Mouse (Mus musculus) neural tube, embryonic 14.5 days (tissue): ENCODE data around the gene Igsf3. TPM values are rescaled to one million over a fixed set of nuclear protein-coding genes. Genes with fewer than 3 reads are reported as not detected.
"Not testable (repeated sequence)": the region's sequence is repeated elsewhere in the genome, so short reads cannot be mapped to it uniquely, and the experiment has no call there.

ENCODE experiments used
- ATAC-seq: fragments of 200-750 bp; cut with Nextera tagmentation; 2 replicates; pipeline ENCODE4 v1.8.0; 2017; ENCODE audit warnings: low read depth, mild to moderate bottlenecking, moderate TSS enrichment, moderate library complexity
- H3K27ac ChIP-seq: fragments of 300-500 bp; sonication (generic); 2 replicates; pipeline ENCODE4 v1.5.1; 2014; ENCODE audit warnings: low read depth, mild to moderate bottlenecking, control low read depth, low read length, moderate library complexity, mixed read lengths
- H3K27me3 ChIP-seq: fragments of 300-500 bp; sonication (generic); 2 replicates; pipeline ENCODE4 v1.6.1; 2014; ENCODE audit warnings: low read length; ENCODE audit not compliant: control insufficient read depth, insufficient read depth
- H3K36me3 ChIP-seq: fragments of 300-500 bp; sonication (generic); 2 replicates; pipeline ENCODE4 v1.6.1; 2014; ENCODE audit warnings: low read length, mixed read lengths; ENCODE audit not compliant: control insufficient read depth, insufficient read depth
- H3K4me1 ChIP-seq: fragments of 300-500 bp; sonication (generic); 2 replicates; pipeline ENCODE4 v1.6.1; 2014; ENCODE audit warnings: low read length; ENCODE audit not compliant: control insufficient read depth, insufficient read depth
- H3K4me2 ChIP-seq: fragments of 300-500 bp; sonication (generic); 2 replicates; pipeline ENCODE4 v1.6.1; 2014; ENCODE audit warnings: mild to moderate bottlenecking, low read depth, low read length, control low read depth
- H3K4me3 ChIP-seq: fragments of 300-500 bp; sonication (generic); 2 replicates; pipeline ENCODE4 v1.5.1; 2014; ENCODE audit warnings: low read depth, low read length, control low read depth, mixed read lengths
- H3K9ac ChIP-seq: fragments of 300-500 bp; sonication (generic); replicated peaks from 2 replicates; pipeline ENCODE4 v1.6.1; 2014; ENCODE audit warnings: low read depth, mild to moderate bottlenecking, control low read depth, low read length, mixed read lengths
- H3K9me3 ChIP-seq: fragments of 300-500 bp; sonication (generic); 2 replicates; pipeline ENCODE4 v1.6.1; 2016; ENCODE audit warnings: low read length; ENCODE audit not compliant: control insufficient read depth
- WGBS: fragments of 180-500 bp; shearing (Covaris S2); extraction: QIAGEN DNeasy Blood & Tissue Kit; methylation state at CpG from one replicate; pipeline ENCODE4 v1.1.7; 2014; 5-methylcytosine and 5-hydroxymethylcytosine counted together
- polyA plus RNA-seq: library from polyadenylated mRNA; unstranded; fragments of >200 nt; fragmentation: Nextera tagmentation; extraction: Ambion mirVana; gene quantifications from 2 replicates; pipeline ENCODE4 v1.2.1, GENCODE M21; 2014

Igsf3 gene
- polyA plus RNA-seq, 1 experiment from 2014 or later = 66.4 TPM

GRCm38 (mm10) chr3:101406097-101406496, 29.2 kb downstream of the Igsf3 start:
- Histone ChIP-seq H3K27me3 (no peaks in the 10 kb centered on the region), H3K4me1 (peaks cover 28% of the 10 kb centered on the region), H3K9me3 (no peaks in the 10 kb centered on the region), H3K4me2 (no peak overlapping the region), H3K36me3 (no peaks in the 10 kb centered on the region), H3K9ac (no peak overlapping the region), H3K4me3 (no peak overlapping the region), H3K27ac (peak overlapping the region; percentile 52; the same call in 1 of the 2 replicates)
- 68% methylated on average over 3 of the region's 3 CpGs for WGBS
- no peak for ATAC-seq

- Histone ChIP-seq H3K4me3 (no peak overlapping the region), H3K27ac (no peak overlapping the region), H3K9ac (no peak overlapping the region), H3K9me3 (no peaks in the 10 kb centered on the region), H3K4me2 (no peak overlapping the region), H3K4me1 (peaks cover 22% of the 10 kb centered on the region), H3K36me3 (no peaks in the 10 kb centered on the region), H3K27me3 (no peaks in the 10 kb centered on the region)
- 71% methylated on average over 8 of the region's 8 CpGs for WGBS
- ATAC-seq = no peak
Observed at GRCm38 (mm10) chr3:101407568-101407967, 30.7 kb downstream of the Igsf3 start.

- WGBS = 45% methylated on average over 20 of the region's 20 CpGs
- Histone ChIP-seq H3K4me1 (peaks cover 19% of the 10 kb centered on the region), H3K36me3 (no peaks in the 10 kb centered on the region), H3K27ac (no peak overlapping the region), H3K27me3 (no peaks in the 10 kb centered on the region), H3K9me3 (no peaks in the 10 kb centered on the region), H3K9ac (no peak overlapping the region), H3K4me2 (no peak overlapping the region), H3K4me3 (no peak overlapping the region)
- no peak for ATAC-seq
Observed at GRCm38 (mm10) chr3:101408953-101409750, 32.3 kb downstream of the Igsf3 start.

GRCm38 (mm10) chr3:101410202-101410601, 33.3 kb downstream of the Igsf3 start:
- Histone ChIP-seq H3K9ac (no peak overlapping the region), H3K4me3 (no peak overlapping the region), H3K9me3 (no peaks in the 10 kb centered on the region), H3K4me2 (no peak overlapping the region), H3K4me1 (peaks cover 12% of the 10 kb centered on the region), H3K27ac (no peak overlapping the region), H3K36me3 (no peaks in the 10 kb centered on the region), H3K27me3 (no peaks in the 10 kb centered on the region)
- no peak for ATAC-seq
- WGBS = 28% methylated on average over 2 of the region's 2 CpGs

- Histone ChIP-seq H3K4me1 (peaks cover 12% of the 10 kb centered on the region), H3K9ac (no peak overlapping the region), H3K4me2 (no peak overlapping the region), H3K36me3 (no peaks in the 10 kb centered on the region), H3K4me3 (no peak overlapping the region), H3K9me3 (no peaks in the 10 kb centered on the region), H3K27me3 (no peaks in the 10 kb centered on the region), H3K27ac (no peak overlapping the region)
- 0 out of 2 replicates have a peak, but pooled peaks have one; percentile 10 for ATAC-seq
- WGBS = 54% methylated on average over 3 of the region's 3 CpGs
Observed at GRCm38 (mm10) chr3:101410745-101411144, 33.9 kb downstream of the Igsf3 start.

- H3K4me1 ChIP-seq = peaks cover 12% of the 10 kb centered on the region
- 89% methylated on average over 3 of the region's 3 CpGs for WGBS
- no peaks in the 10 kb centered on the region for H3K36me3 ChIP-seq
- no peak overlapping the region for H3K27ac ChIP-seq
- no peak overlapping the region for H3K9ac ChIP-seq
- H3K4me2 ChIP-seq = no peak overlapping the region
- no peak overlapping the region for H3K4me3 ChIP-seq
- H3K9me3 ChIP-seq = no peaks in the 10 kb centered on the region
- H3K27me3 ChIP-seq = no peaks in the 10 kb centered on the region
- ATAC-seq = no peak
Observed at GRCm38 (mm10) chr3:101411626-101412025, 34.7 kb downstream of the Igsf3 start.

GRCm38 (mm10) chr3:101412115-101412514, 35.2 kb downstream of the Igsf3 start:
- Histone ChIP-seq H3K27me3 (no peaks in the 10 kb centered on the region), H3K4me3 (no peak overlapping the region), H3K4me1 (peaks cover 12% of the 10 kb centered on the region), H3K9me3 (no peaks in the 10 kb centered on the region), H3K27ac (no peak overlapping the region), H3K4me2 (no peak overlapping the region), H3K9ac (no peak overlapping the region), H3K36me3 (no peaks in the 10 kb centered on the region)
- 84% methylated on average over 6 of the region's 6 CpGs for WGBS
- no peak for ATAC-seq

GRCm38 (mm10) chr3:101413013-101413412, 36.1 kb downstream of the Igsf3 start:
- H3K27me3 ChIP-seq, H3K4me2 ChIP-seq, H3K4me3 ChIP-seq, ATAC-seq, H3K9ac ChIP-seq, H3K27ac ChIP-seq, H3K36me3 ChIP-seq, H3K9me3 ChIP-seq: not testable (repeated sequence)
- 94% methylated on average over 5 of the region's 5 CpGs for WGBS
- peaks cover 12% of the 10 kb centered on the region for H3K4me1 ChIP-seq

- H3K4me1 ChIP-seq = peaks cover 2% of the 10 kb centered on the region; the same call in 1 of the 2 replicates
- no peaks in the 10 kb centered on the region for H3K36me3 ChIP-seq
- no peak overlapping the region for H3K4me2 ChIP-seq
- 75% methylated on average over 18 of the region's 18 CpGs for WGBS
- H3K9me3 ChIP-seq = no peaks in the 10 kb centered on the region
- no peak overlapping the region for H3K4me3 ChIP-seq
- H3K27ac ChIP-seq = no peak overlapping the region
- H3K27me3 ChIP-seq = no peaks in the 10 kb centered on the region
- no peak for ATAC-seq
- no peak overlapping the region for H3K9ac ChIP-seq
Observed at GRCm38 (mm10) chr3:101418740-101419652, 42.1 kb downstream of the Igsf3 start.
